Mouse (Mus musculus): Measurements from ENCODE around the gene Zfp955a. TPM values are rescaled to one million over a fixed set of nuclear protein-coding genes. Genes with fewer than 3 reads are reported as not detected.

Gene Zfp955a
- polyA plus RNA-seq, 1 experiment from 2014 or later, result 15.3 TPM

Other genes with a start within 250 kb of the Zfp955a start
- 6.5 and 6.7 TPM in 2 replicates for gene Zfp763, start 221.7 kb downstream of the Zfp955a start, polyA plus RNA-seq (2016; fragmentation: Nextera tagmentation; extraction: Ambion mirVana)
- gene 4921501E09Rik, start 187.1 kb downstream of the Zfp955a start, polyA plus RNA-seq (2016; fragmentation: Nextera tagmentation; extraction: Ambion mirVana), result not detected in 2 replicates
- gene Zfp563, start 165.8 kb downstream of the Zfp955a start, polyA plus RNA-seq (2016; fragmentation: Nextera tagmentation; extraction: Ambion mirVana), result 4.4 and 4.7 TPM in 2 replicates
- gene Morc2b, start 115.5 kb downstream of the Zfp955a start, polyA plus RNA-seq (2016; fragmentation: Nextera tagmentation; extraction: Ambion mirVana), result not detected in 2 replicates
- gene Olfr55, start 86.7 kb downstream of the Zfp955a start, polyA plus RNA-seq (2016; fragmentation: Nextera tagmentation; extraction: Ambion mirVana), result not detected in 2 replicates
- not detected in 2 replicates for gene Olfr239, start 63.8 kb downstream of the Zfp955a start, polyA plus RNA-seq (2016; fragmentation: Nextera tagmentation; extraction: Ambion mirVana)
- 0.05 TPM in 1 of 2 replicates, not detected in the other for gene Olfr1564, start 33.5 kb downstream of the Zfp955a start, polyA plus RNA-seq (2016; fragmentation: Nextera tagmentation; extraction: Ambion mirVana)
- gene Olfr63, start 9.5 kb upstream of the Zfp955a start, polyA plus RNA-seq (2016; fragmentation: Nextera tagmentation; extraction: Ambion mirVana), result not detected in 2 replicates
- gene Zfp955b, start 34.4 kb upstream of the Zfp955a start, polyA plus RNA-seq (2016; fragmentation: Nextera tagmentation; extraction: Ambion mirVana), result 8.8 and 9.2 TPM in 2 replicates
- gene Zfp81, start 103.7 kb upstream of the Zfp955a start, polyA plus RNA-seq (2016; fragmentation: Nextera tagmentation; extraction: Ambion mirVana), result 6.5 and 6.6 TPM in 2 replicates
- 8.0 and 8.1 TPM in 2 replicates for gene Zfp101, start 139.5 kb upstream of the Zfp955a start, polyA plus RNA-seq (2016; fragmentation: Nextera tagmentation; extraction: Ambion mirVana)
- gene Actl9, start 177.8 kb upstream of the Zfp955a start, polyA plus RNA-seq (2016; fragmentation: Nextera tagmentation; extraction: Ambion mirVana), result not detected in 2 replicates